Mouse (Mus musculus) forebrain, embryonic 12.5 days (tissue): ENCODE measurements at regions not wholly inside any gene's neighbourhood (a gene's known extent, or its start where the extent isn't known, plus 50 kb on each side); places are given as distances from the start of the nearest gene placed in this dataset.
A peak's percentile ranks its signal among the peaks of the same experiment; 100 is the strongest.
"Not testable (repeated sequence)": the region's sequence is repeated elsewhere in the genome, so short reads cannot be mapped to it uniquely, and the experiment has no call there.

Source experiments
- ATAC-seq: fragments of 200-750 bp; cut with Nextera tagmentation; 2 replicates; pipeline ENCODE4 v1.8.0; 2017; ENCODE audit warnings: moderate TSS enrichment; ENCODE audit not compliant: low FRiP score
- H3K27ac ChIP-seq: fragments of 300-500 bp; sonication (generic); 2 replicates; pipeline ENCODE4 v1.5.1; 2016; ENCODE audit warnings: mild to moderate bottlenecking
- H3K27me3 ChIP-seq: fragments of 300-500 bp; sonication (generic); 2 replicates; pipeline ENCODE4 v1.6.1; 2016; ENCODE audit warnings: mild to moderate bottlenecking
- H3K36me3 ChIP-seq: fragments of 300-500 bp; sonication (generic); replicated peaks from 2 replicates; pipeline ENCODE4 v1.6.1; 2016; ENCODE audit warnings: mild to moderate bottlenecking
- H3K4me1 ChIP-seq: fragments of 300-500 bp; sonication (generic); 2 replicates; pipeline ENCODE4 v1.6.1; 2016
- H3K4me2 ChIP-seq: fragments of 300-500 bp; sonication (generic); 2 replicates; pipeline ENCODE4 v1.6.1; 2016; ENCODE audit warnings: mild to moderate bottlenecking, moderate library complexity
- H3K4me3 ChIP-seq: fragments of 300-500 bp; sonication (generic); replicated peaks from 2 replicates; pipeline ENCODE4 v1.5.1; 2016; ENCODE audit warnings: mild to moderate bottlenecking
- H3K9ac ChIP-seq: fragments of 300-500 bp; sonication (generic); 2 replicates; pipeline ENCODE4 v1.6.1; 2016; ENCODE audit warnings: mild to moderate bottlenecking
- H3K9me3 ChIP-seq: fragments of 300-500 bp; sonication (generic); 2 replicates; pipeline ENCODE4 v1.6.1; 2016
- WGBS: fragments of 180-500 bp; shearing (Covaris S2); methylation state at CpG from one replicate; pipeline ENCODE4 v1.1.7; 2016; 5-methylcytosine and 5-hydroxymethylcytosine counted together

DNA sequence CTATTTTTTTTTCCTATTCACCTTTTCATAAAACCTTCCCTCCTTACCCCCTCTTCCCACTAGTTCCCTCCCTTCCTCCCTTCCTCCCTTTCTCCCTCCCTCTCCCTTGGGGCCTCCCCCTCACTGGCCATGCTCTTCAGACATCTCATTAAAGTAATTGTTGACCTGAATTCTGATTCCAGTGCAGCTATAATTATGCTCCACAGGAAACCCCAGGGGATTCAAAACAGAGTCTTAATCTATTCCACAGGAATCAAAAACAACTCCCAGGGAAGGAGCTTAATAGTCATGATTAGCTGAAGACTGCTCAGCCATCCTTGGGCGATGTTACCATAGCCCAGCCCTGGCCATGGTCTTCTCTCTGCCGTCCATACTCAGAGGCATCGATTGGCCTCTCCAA lies 123.7 kb upstream of the Mocs1 start:
- Histone ChIP-seq H3K27ac (no peak overlapping the region), H3K4me2 (no peak overlapping the region), H3K27me3 (peaks cover 11% of the 10 kb centered on the region; the same call in 1 of the 2 replicates), H3K4me3 (no peak overlapping the region), H3K4me1 (0 out of 2 replicates have a peak, but pooled peaks cover 3% of the 10 kb centered on the region), H3K36me3 (no peaks in the 10 kb centered on the region), H3K9me3 (no peaks in the 10 kb centered on the region), H3K9ac (no peak overlapping the region)
- WGBS, result 46% methylated on average over 3 of the region's 3 CpGs
- ATAC-seq, result no peak

DNA sequence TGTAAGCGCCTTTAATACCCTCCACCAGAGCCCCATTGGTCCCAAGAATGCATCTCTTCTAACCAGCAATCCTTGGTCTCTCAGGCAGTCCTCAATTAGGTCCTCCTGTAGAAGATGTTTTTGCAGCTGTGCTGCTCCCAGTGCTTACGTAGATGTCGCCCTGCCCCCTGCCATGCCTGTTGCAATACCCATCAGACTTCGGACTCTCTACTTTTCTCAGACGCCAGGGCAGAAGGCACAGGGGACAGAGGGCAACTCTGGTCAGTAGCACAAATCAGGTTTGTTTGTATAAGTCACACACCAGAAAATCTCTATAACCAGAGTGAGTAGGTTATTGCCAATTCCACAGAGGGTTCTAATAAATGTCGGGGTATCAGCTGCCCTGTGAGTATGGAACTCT lies 123.0 kb upstream of the Mocs1 start:
- H3K9ac ChIP-seq, result no peak overlapping the region
- H3K4me1 ChIP-seq, result 0 out of 2 replicates have a peak, but pooled peaks cover 3% of the 10 kb centered on the region
- H3K36me3 ChIP-seq, result no peaks in the 10 kb centered on the region
- 88% methylated on average over 6 of the region's 6 CpGs for WGBS
- no peak overlapping the region for H3K27ac ChIP-seq
- no peak for ATAC-seq
- H3K27me3 ChIP-seq, result peaks cover 11% of the 10 kb centered on the region; the same call in 1 of the 2 replicates
- no peak overlapping the region for H3K4me3 ChIP-seq
- no peaks in the 10 kb centered on the region for H3K9me3 ChIP-seq
- H3K4me2 ChIP-seq, result no peak overlapping the region

DNA sequence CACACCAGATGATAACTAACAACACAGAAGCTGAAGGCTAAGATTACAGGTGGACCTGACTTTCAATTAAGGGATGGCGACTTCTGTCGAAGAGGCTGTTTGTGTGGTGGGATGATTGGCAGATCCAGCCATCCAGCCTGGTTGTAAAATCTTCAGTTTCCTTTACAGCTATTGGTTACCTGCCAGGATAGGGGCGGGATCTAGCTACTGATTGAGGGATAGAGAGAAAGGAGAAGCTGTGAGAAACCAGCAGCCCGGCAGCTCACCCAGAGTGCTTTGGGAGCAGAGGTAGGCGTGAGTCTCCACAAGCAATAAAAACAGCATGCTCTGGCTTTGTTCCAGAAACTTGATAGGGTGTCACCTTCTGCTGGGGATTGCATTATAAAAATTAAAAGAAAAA lies 119.1 kb upstream of the Mocs1 start:
- peak; percentile 94 for ATAC-seq
- H3K27me3 ChIP-seq, result peaks cover 11% of the 10 kb centered on the region; the same call in 1 of the 2 replicates
- 32% methylated on average over 5 of the region's 5 CpGs for WGBS

DNA sequence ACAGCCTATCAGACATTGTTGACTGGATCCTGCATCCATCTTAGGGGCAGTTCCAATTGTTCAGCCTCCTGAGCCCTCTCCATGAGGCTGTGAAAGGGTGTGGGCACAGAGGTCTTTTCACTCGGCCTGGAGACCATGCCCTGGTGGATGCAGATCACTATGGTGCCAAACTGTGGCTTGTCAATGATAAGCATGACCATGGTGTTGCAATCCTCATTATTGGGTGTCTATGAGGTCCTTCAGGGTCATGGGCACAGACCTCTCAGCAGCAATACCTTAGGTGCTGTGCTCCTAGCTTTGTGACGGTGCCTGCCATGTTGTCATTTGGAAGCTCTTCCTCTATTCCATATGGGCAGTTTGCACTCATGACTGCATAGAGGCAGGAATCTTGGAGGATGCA lies 114.0 kb upstream of the Mocs1 start:
- Histone ChIP-seq H3K9ac (no peak overlapping the region), H3K27ac (no peak overlapping the region), H3K4me3 (no peak overlapping the region), H3K27me3 (no peaks in the 10 kb centered on the region), H3K4me2 (no peak overlapping the region), H3K9me3 (no peaks in the 10 kb centered on the region), H3K36me3 (no peaks in the 10 kb centered on the region), H3K4me1 (no peaks in the 10 kb centered on the region)
- no peak for ATAC-seq
- WGBS, result 78% methylated on average over 2 of the region's 2 CpGs

More for the DNA sequence above, 119.1 kb upstream of the Mocs1 start:
- Histone ChIP-seq H3K27ac (no peak overlapping the region), H3K4me2 (peak overlapping the region; percentile 44), H3K9ac (no peak overlapping the region), H3K36me3 (no peaks in the 10 kb centered on the region), H3K4me1 (no peaks in the 10 kb centered on the region), H3K9me3 (no peaks in the 10 kb centered on the region), H3K4me3 (no peak overlapping the region)

DNA sequence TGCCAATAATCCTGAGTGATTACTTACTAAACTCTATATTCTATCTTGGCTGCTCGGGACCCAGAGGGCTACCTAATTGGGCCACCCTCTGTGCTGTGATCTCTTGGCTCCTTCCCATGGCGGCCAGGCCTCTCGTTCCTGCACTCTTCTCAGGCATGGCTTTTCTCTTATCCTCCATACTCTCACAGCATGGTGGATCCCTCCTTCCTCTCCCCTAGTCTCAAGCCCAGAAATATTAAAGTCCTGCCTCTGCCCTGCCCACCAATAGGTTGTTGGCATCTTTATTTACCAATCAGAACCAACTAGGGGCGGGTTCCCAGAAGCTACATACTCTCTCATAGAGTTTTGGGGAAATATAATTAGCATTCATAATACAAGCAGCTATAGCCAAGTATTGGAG lies 100.6 kb upstream of the Mocs1 start:
- Histone ChIP-seq H3K4me1 (no peaks in the 10 kb centered on the region), H3K27ac (no peak overlapping the region), H3K9ac (no peak overlapping the region), H3K9me3 (no peaks in the 10 kb centered on the region), H3K27me3 (peaks cover 4% of the 10 kb centered on the region; the same call in 1 of the 2 replicates), H3K36me3 (no peaks in the 10 kb centered on the region), H3K4me3 (no peak overlapping the region), H3K4me2 (no peak overlapping the region)
- 43% methylated on average over 4 of the region's 4 CpGs for WGBS
- ATAC-seq, result no peak

DNA sequence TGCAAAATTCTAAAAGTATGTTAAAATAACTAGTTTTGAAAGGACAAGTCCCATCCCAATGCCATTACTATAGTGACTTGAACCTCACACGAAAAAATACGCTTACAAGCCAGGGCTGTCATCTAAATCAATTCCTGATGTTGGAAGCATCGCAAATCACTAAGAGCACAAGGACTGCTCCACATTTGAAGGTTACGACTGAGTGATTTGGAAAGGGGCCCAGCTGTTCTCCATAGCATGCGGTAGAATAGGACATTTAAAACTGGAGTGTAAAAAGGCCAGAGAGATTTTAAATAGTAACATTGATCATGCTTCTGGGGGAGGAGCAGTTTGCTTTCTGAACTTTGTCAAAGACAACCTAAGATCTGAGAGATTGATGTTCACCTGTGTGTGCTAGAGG lies 92.8 kb upstream of the Mocs1 start:
- ATAC-seq, result no peak
- no peak overlapping the region for H3K27ac ChIP-seq
- no peaks in the 10 kb centered on the region for H3K4me1 ChIP-seq
- H3K4me3 ChIP-seq, result no peak overlapping the region
- no peak overlapping the region for H3K4me2 ChIP-seq
- peaks cover 4% of the 10 kb centered on the region; the same call in 1 of the 2 replicates for H3K27me3 ChIP-seq
- 88% methylated on average over 5 of the region's 5 CpGs for WGBS
- no peaks in the 10 kb centered on the region for H3K9me3 ChIP-seq
- H3K9ac ChIP-seq, result no peak overlapping the region
- H3K36me3 ChIP-seq, result no peaks in the 10 kb centered on the region

DNA sequence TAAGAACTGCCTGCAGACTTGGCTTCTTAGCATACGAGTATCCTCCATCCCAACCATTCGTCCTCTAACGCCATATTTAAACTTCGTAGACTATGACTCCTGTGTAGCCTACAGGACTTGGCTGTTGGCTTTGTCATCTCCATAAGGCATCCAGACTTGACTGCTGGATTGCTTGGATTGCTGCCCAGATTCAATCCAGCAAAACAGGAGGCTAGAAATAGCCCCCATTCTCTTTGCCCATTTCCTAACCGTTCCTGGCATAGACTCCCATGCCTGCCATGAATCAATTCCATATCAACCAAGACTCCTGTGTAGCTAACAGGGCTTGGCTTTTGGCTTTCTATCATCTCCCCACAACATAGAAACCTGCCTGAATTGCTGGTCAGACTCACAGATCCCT lies 90.3 kb upstream of the Mocs1 start:
- Histone ChIP-seq H3K4me1 (no peaks in the 10 kb centered on the region), H3K4me2 (no peak overlapping the region), H3K9me3 (no peaks in the 10 kb centered on the region), H3K9ac (no peak overlapping the region), H3K27me3 (no peaks in the 10 kb centered on the region), H3K4me3 (no peak overlapping the region), H3K27ac (no peak overlapping the region), H3K36me3 (no peaks in the 10 kb centered on the region)
- ATAC-seq, result no peak
- WGBS, result 92% methylated on average over 5 of the region's 5 CpGs

DNA sequence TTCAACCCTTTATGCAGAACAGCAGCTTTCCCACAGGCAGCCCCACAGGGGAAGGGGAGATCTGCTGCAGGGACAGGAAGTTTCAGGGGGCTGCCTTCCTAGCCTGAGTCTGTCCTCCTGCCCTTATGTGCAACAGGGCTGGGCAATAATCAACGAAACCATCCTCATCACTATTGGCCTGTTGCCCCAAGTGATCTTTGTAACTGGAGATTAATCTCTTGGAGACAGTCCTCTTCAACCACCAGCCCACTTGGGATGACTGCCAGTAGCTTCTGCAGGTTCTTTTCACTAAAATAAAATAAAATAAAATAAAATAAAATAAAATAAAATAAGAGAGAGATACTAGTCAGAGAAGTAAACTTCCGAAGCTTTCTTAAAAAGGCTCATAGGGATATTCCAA lies 85.5 kb upstream of the Mocs1 start:
- no peak overlapping the region for H3K4me3 ChIP-seq
- H3K27ac ChIP-seq, result no peak overlapping the region
- H3K9ac ChIP-seq, result no peak overlapping the region
- H3K36me3 ChIP-seq, result no peaks in the 10 kb centered on the region
- no peak for ATAC-seq
- no peak overlapping the region for H3K4me2 ChIP-seq
- no peaks in the 10 kb centered on the region for H3K4me1 ChIP-seq
- H3K9me3 ChIP-seq, result no peaks in the 10 kb centered on the region
- 82% methylated on average over 2 of the region's 2 CpGs for WGBS
- no peaks in the 10 kb centered on the region for H3K27me3 ChIP-seq

DNA sequence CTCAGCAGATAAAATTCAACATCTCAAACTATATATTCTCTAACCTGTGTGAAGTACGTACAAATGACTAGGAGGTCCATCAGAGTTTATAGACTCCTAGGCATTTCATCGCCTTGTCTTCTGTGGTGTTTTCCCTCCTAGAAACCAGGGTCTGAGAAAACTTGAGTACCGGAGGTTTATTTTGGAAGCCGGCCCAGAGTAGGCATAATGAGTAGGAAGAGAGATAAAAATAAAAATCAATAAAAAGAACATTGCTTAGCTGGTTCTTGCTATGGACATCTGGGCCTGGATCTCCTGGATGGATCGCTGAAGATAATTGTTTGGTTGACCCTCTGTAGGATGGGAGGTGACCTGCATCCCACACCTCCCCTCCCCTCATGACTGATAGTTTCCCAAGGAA lies 81.5 kb upstream of the Mocs1 start:
- whole genome bisulfite sequencing, result 97% methylated on average over 5 of the region's 5 CpGs

DNA sequence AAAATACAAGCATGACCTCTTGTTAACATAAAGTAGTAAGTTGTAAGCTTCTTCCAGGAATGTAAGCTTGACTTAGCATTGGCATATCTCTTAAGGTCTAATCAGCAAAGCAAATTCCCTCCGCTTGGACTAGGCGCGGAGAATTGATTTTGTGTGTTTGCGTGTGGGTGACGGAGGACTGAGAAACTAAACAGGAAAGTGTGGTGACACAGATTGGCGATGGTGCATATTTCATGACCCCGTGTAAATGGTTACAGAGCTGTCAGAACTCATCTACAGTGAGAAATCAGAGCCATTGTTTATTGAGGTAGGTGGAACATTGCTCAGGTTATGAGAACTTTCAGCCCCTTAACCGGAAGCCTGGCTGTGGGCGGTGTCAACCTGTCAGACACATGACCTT lies 78.8 kb upstream of the Mocs1 start:
- no peak overlapping the region for H3K9ac ChIP-seq
- H3K27ac ChIP-seq, result no peak overlapping the region
- H3K9me3 ChIP-seq, result no peaks in the 10 kb centered on the region
- no peak for ATAC-seq
- WGBS, result 93% methylated on average over 9 of the region's 9 CpGs
- H3K4me2 ChIP-seq, result no peak overlapping the region
- no peaks in the 10 kb centered on the region for H3K36me3 ChIP-seq
- no peaks in the 10 kb centered on the region for H3K4me1 ChIP-seq
- H3K4me3 ChIP-seq, result no peak overlapping the region
- no peaks in the 10 kb centered on the region for H3K27me3 ChIP-seq

More for the DNA sequence above, 81.5 kb upstream of the Mocs1 start:
- Histone ChIP-seq H3K27ac (no peak overlapping the region), H3K9me3 (no peaks in the 10 kb centered on the region), H3K36me3 (no peaks in the 10 kb centered on the region), H3K27me3 (no peaks in the 10 kb centered on the region), H3K9ac (no peak overlapping the region), H3K4me2 (no peak overlapping the region), H3K4me1 (no peaks in the 10 kb centered on the region), H3K4me3 (no peak overlapping the region)
- no peak for ATAC-seq

DNA sequence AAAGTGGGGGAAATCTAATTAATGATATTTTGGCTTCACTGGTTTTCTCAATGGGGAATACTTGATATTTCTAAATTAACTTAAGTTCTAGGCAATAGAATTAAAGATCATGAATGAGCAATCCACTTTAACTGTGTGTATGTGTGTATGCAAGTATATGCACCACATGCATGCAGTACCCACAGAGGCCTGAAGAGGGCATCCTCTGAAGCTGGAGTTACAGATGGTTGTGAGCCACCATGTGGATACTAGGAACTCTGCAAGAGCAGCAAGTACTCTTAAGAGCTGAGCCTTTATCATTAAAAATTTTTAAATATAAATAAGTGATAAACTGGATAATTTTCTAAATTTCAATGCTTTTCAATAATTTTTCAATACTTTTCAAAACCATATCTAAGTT lies 69.0 kb upstream of the Mocs1 start:
- H3K9ac ChIP-seq, result no peak overlapping the region
- H3K4me3 ChIP-seq, result no peak overlapping the region
- H3K9me3 ChIP-seq, result no peaks in the 10 kb centered on the region
- no peak overlapping the region for H3K4me2 ChIP-seq
- no peaks in the 10 kb centered on the region for H3K36me3 ChIP-seq
- ATAC-seq, result no peak
- no peaks in the 10 kb centered on the region for H3K4me1 ChIP-seq
- no peaks in the 10 kb centered on the region for H3K27me3 ChIP-seq
- H3K27ac ChIP-seq, result no peak overlapping the region

DNA sequence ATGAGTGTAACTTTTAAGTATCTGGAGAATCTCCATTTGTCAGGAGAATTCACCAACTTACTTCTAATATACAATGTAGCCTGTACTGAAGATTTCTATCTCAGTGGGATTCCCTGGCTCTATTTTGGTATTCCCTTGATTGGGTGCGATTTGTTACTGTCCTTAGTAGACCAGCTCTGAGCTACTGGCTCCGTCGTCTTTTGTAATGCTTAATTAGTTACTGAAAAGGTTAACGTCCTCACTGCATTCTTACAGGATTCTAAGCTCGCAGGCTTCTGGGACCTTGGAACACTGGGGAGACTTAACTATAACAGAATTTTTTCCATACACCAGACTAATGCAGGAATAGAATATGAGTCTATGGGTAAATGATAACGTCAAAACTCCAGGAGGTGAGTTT lies 67.9 kb upstream of the Mocs1 start:
- ATAC-seq, H3K9me3 ChIP-seq: not testable (repeated sequence)
- 13% methylated on average over 6 of the region's 6 CpGs for WGBS

DNA sequence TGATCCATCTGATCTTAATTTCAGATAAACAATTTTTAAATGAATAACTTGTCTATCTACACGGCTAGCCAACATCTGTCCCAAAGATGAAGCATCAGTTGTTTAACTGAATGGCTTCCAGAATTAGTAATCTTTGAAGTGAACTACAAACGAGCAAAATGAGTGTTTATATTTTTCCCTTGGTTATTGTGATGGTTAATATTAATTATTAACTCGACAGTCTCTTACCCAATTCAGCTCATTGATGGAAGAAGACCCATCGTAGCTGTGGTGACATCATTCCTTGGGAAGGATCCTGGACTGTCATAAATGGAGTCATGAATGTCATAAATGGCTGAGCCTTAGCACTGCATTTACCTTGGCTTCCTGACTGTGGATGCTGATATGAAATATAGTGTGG lies 60.4 kb upstream of the Mocs1 start:
- no peak for ATAC-seq
- Histone ChIP-seq H3K4me1 (peaks cover 4% of the 10 kb centered on the region; the same call in 1 of the 2 replicates), H3K4me2 (no peak overlapping the region), H3K27me3 (no peaks in the 10 kb centered on the region), H3K9me3 (no peaks in the 10 kb centered on the region), H3K27ac (no peak overlapping the region), H3K4me3 (no peak overlapping the region), H3K36me3 (no peaks in the 10 kb centered on the region), H3K9ac (no peak overlapping the region)
- 83% methylated on average over 4 of the region's 4 CpGs for WGBS

More for the DNA sequence above, 67.9 kb upstream of the Mocs1 start:
- not testable (repeated sequence) for H3K27ac ChIP-seq, H3K36me3 ChIP-seq, H3K4me1 ChIP-seq, H3K4me3 ChIP-seq, H3K27me3 ChIP-seq, H3K9ac ChIP-seq, H3K4me2 ChIP-seq
